Mouse (Mus musculus) adrenal gland, postnatal 25 days (tissue): Measurements from ENCODE around the gene Plxnb2. TPM values are rescaled to one million over a fixed set of nuclear protein-coding genes. Genes with fewer than 3 reads are reported as not detected.

Experiments
- DNase-seq: peaks from one replicate; pipeline ENCODE4 v3.0.0; 2021; ENCODE audit warnings: mixed read lengths
- total RNA-seq: library from RNA; stranded (reverse); gene quantifications from 2 replicates; pipeline ENCODE4 v1.2.3, GENCODE M21; 2021

Gene Plxnb2
- total RNA-seq, 1 experiment from 2014 or later, result 144 TPM

DNA sequence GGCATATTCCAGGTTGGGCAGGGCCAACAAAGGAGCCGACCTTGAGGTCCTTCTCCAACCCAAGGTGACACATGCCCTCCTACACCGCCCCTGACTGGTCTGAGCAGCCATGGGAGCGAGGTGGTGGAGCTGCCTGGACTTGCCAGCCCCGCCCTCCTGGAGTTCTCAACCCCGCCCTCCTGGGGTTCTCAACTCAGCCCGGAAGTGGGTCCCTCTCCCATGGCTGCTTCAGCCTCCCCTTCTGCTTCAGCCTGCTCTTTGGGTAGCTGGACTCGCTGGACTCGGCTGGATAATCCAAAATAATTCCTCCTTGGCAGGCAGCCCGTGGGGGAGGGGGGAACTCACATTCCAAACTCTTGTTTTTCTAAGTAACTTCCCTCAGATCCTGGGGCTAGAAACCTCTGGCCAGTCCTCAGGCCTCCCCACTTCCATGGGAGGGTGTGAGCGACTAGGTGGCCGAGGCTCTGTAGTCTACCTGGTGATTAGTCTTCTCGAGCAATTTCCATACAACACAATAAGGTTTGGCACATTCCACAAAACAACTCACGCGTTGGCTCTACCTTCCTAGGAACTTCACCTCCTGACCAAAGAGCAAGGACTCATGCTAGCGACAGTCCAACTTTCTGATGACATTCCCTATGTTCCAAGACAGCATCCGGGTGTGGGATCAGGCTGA is 1.5 kb downstream of the Plxnb2 start:
- DNase-seq, result peak; percentile 81

DNA sequence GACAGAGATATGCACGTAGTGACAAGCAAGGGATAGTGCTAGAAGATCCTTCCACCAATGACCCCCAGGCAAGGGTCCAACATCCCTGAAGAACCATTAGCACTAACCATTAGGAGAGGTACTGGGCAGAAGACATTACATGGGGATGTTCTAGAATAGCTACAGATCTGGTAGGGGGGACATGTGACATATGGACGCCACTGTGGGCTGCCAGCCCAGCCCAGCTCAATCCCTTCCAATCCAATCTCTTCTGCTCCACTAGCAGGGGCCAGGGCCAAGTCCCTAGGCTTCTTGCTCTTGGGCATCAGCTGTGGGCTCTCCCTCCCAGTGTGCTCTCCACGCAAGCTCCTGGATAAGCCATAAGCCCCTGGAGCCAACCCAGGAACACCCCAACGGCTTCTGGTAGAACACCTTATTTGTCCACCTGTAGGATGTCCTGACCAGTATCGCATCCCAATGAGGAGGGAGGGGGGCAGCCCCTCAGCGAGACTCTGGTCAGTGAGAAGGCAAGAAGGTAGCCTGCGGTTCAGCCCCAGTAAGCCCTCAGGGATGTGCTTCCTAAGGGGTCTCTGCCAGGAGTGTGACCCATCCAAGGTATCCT is 2.2 kb downstream of the Plxnb2 start:
- no peak for DNase-seq

DNA sequence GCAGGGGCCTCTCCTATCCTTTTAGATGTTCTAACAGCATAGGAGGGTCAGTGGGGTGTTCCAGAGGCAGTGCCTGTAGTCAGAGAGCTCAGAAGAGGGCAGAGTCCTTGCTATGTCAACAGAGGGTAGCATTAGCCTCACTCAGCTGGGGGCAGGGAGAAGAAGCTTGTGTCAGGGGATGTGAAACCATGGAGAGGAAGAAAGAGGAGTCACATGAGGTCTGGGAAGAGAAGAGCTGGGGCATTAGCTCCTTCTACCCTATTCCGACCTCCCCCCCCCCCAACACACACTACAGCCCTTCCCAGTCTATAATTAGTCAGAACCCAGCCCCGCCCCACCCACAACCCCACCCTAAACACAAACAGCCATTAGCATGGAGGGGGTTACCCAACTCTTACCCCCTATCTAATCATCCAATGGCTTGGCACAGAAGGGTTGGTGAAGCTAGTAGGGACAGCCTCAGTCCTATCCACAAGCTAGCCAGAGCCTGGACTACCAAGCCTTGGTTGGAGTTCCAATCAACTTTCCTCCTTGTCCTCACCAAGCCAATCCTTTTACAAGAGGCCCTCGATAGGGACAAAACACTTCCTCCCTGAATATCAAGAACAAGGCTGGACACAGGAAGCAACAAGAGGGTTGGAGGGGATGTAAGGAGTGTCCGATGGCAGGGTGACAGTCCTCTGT is 2.9 kb downstream of the Plxnb2 start:
- no peak for DNase-seq

DNA sequence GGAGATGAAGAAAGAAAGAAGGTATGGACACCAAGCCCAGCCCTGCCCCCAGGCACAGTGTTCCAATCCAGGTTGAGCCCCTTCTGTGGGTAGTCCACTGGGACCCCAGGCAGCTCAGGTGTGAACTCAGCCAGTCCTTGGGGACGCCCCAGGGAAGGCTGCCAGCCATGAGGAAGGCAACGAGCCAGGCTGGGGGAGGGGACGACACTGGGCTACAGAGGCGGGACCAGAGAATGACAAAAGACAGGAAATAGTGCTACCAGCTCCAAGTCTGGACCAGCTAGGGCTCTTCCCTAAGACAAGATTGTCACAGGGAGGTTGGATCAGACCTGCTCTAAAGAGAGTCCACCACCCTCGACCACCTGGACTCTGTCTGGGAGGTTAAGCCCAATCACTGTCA is 3.5 kb downstream of the Plxnb2 start:
- peak; percentile 90 for DNase-seq

DNA sequence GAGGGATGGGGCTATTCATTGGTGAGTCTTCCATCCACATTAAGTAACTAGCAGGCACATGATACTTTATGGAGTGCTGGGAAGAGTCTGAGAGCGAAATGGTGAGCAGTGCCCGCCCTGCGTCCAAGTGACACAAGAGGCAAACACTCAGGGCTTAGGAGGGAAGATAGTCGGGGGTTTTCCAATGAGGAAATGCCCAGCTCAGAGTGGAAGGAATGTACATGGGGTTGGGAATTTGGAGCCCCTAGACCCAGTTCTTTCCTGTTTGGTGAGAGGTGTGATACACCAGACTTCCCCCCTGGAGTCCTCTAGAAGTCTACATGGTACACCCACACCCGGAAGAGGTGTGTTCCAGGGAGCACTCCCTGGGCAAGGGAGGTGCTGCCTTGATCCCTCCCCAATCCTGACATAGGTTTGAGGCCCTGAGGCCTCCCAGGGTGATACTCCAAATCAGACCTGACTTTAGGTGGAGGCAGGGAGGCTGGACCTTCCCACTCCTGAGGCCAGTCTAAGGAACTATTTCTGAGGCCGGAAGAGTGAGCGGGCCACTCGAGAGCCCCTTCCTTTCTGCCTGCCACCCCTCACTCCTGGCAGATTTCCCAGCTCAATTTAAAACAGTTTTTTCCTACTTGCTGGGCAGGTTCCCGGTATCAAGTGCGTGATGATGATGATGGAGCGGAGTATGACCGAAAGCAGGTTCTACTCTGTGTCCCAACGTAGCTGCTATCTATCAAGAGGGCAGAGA is 5.0 kb downstream of the Plxnb2 start:
- DNase-seq, result no peak

DNA sequence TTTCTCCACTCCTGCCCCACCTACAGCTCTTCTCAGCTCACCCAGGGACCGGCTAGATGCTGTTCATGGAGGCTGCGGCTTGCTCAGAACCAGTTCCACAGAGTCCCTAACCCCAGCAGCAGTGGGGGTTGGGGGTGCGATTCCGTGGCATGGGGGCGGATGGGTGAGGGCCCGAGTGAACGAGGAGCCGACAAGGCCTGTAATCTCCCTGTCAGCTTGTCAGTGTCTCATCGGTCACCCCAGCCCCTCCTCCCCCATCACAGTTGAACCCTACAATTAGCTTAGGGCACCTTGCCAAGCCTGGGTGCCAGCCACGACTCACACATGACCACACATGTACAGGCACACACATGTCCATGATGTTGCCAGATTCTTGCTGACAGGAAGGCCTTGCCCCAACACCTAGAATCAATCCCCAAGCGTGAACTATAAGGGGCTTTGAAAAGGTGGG is 5.7 kb downstream of the Plxnb2 start:
- no peak for DNase-seq

DNA sequence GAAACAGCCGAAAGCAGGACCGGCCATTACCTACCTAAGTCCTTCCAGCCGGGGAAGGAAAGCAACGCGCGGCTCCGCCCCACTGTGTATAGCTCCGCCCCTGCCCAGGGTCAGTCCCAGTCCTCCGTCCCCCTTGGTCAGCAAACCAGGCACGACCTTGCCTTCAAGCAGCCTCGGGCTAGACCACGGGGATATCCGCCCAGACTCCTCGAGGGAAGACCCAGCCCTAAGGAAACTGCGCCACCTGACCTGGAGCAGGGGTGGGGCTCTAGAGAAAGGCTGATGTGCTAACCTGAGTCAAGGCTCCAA is 6.7 kb downstream of the Plxnb2 start:
- peak; percentile 68 for DNase-seq

DNA sequence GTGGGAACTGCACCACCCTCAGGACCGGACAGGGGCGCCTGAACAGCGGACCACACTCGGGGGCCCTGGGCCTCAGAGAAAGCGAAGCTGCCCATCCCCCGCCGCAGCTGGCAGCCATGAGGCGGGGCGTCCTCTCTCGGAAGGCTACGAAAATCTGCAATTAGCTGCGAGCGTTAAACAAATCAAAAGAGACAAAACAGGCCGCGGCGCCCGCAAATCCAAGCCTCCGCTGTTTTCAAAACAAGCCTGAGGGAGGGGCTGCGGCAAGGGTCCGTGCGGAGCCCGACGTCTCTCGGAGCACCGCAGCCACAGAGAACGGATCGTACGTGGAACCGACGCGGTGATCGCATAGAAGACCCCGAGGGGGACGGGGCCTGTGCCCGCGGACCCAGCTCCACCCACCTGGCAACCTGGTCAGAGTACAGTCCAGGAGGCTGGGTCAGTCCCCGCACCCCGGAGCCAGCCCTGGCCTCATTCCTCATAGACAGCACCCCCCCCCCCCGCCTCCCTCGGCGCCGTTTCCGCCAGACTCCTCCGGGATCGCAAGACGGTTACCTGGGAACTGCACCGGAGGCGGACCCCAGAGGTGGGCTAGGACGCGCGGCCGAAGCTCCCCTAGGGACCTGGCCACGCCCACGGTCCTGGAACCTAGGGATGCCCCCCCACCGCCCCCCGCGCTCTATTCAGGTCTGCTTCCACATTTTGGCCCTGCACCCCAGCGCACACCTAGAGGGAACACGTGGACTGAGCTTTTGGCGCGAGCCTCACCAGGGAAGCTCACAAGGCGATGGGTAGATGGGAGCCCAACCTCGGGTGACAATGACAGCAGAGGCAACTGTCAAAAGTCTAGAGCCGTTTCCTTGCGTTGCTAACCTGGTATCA is 7.3 kb downstream of the Plxnb2 start:
- DNase-seq, result no peak

DNA sequence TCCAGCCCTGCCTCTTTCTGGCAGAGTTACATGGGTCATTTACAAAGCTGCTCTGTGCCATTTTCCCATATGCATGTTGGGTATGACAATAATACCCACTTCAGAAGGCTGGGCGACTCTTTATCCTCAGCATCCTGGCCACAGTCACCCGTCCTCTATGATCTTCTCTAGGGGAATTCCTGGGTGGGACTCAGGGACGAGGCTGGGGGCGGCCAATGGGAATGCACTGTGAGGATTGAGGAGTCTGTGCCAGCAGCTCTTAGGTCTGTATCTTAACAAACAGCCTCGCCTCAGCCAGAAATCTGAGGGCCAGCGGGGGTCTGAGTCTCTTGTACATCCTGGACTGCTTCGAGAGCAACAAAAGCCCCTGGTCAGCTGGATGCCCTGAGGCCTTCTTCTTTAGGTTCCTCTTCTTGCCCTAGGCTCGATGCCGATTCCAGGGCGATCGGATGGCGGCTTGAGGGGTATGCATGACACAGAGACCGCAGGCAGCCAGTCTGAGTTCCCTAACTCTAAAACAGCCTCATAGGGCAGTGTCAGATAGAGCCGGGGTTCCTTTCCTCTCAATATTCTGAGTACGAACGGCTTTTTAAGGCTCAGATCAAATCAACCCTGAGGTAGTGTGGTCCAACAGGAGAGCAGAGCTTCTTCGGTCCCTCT is 8.2 kb downstream of the Plxnb2 start:
- DNase-seq, result no peak

DNA sequence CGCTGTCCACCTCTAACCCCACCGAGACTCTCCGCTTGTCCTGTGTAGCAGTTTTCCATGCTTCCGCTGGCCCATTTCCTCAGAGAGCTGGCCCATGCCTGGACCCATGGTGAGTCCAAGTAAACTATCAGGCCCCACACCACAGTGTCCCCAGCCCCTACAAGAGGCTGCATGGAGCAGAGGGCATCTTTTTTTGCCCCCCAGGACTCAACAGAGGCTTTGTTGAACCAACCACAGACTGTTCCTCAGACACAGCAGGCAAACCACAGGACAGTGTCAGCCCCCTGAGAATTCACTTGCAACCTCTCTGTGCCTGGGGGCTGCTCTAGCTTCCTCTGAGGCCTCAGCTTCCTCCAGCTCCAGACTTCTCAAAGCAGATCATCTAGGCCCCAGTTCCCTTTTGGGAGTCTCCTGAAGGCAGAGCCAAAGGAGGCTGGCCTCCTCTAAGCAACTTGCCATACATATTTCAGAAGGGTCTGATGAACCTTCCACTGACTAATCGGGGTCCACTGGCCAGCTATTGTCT is 9.0 kb downstream of the Plxnb2 start:
- DNase-seq, result no peak

DNA sequence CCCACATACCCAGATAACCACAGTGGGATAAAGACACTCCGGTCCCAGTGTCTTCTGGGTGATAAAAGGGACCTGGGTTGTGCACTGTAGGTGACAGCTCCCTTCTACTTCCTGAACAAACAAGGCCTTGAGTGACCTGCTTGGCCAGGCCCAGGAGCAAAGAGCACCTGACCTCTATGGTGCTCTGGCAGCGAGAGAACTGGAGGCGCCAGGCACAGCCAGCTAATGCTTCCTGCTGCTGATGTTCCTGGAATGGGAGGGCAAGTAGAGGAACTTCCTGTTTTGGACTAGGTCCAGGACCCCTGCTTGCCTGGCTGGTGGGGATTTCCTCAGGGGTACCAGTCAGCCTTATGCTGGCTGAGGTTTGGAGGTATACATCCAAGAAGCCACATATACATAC is 10.5 kb downstream of the Plxnb2 start:
- DNase-seq, result no peak

DNA sequence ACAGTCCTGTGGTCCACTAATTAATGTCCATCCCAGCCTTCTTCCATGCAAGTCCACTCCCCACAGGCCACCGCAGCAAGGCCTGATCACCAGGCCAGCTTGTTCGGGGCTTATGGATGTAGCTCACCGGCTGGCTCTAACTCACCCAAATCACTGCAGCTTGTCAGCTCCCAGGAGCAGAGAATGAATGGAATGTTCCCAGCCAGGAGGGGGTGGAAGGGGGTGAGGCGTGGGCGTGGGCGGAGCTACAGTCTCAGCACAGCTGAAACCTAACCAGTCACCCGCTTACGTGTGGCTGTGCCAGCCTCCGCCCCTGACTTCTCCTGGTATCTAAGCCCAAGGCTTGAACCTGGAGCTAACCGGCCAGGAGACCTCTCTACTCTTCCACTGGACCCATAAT is 11.2 kb downstream of the Plxnb2 start:
- peak; percentile 83 for DNase-seq

DNA sequence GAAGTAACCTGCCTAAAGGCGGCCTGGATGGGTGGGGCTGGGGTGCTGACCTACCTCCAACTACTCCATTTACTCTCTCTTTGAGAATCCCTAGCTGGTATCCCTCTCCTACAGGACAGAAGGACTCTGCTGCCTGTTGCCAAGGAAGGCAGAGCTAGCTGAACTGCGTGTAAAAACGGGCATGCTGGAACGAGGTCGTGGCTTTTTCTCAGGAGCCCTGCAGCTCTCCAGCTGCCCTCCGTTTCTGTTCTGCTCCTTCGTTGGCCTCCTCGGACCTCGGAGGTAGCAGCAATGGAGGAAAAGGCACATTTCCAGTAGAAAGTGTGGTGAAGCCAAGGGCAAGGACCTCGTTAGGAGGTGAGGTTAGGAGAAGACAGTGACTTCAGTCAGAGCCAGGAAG is 11.7 kb downstream of the Plxnb2 start:
- no peak for DNase-seq

DNA sequence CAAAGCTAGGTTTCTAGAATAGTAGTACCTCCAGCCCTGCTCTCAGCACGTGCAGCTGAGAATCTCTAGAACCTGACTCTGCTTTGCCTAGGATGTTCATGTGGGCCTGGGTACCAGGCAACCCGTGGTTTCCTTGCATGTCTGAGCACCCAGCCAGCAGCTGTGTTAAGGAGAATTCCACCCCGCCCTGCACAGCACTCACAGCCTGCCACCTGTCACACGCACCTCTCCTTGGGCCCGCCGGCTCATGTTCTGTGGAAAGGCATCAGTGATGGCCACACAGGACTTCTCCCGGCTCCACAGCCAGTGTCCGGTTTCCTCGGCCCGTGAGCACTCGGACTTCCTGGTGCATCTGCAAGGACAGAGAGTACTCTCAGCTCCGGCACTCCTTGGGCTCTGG is 15.1 kb downstream of the Plxnb2 start:
- DNase-seq, result no peak

DNA sequence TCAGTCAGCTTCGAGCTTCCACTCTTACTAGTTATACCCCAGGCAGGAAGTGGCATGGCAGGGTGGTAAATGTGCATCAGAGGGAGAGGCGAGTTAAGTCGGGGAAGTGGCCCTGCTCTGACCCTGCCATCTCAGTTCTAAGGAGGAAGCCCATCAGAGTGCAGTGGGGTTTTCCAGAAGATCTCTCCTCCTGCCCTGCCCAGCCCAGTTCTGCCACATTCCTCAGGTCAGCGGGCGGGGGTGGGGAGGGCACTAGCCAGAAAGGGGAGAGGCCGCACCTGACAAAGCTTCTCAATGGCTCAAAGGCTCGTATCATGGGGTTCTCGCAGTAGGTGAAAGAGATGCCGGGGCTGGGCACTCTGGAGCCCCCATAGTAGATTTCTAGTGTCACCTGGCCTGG is 19.2 kb downstream of the Plxnb2 start:
- DNase-seq, result no peak

DNA sequence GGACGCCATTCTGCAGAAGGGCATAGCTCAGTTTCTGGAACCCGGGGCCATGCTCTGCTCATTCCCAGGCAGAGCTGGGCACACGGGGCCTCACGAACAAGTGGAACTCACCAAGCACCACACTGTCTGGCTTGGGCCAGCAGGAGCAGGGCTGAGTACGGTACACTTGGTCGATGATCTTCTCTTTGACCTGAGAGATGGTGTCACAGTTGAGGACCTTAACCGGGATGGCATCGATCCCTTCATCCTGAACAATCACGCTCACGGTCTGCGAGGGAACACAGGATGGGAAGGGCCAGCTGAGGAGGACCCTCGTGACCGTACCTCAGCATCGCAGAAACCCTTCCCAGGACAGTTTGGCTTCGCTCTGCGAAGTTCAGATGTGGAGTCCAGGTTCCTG is 22.1 kb downstream of the Plxnb2 start:
- no peak for DNase-seq

DNA sequence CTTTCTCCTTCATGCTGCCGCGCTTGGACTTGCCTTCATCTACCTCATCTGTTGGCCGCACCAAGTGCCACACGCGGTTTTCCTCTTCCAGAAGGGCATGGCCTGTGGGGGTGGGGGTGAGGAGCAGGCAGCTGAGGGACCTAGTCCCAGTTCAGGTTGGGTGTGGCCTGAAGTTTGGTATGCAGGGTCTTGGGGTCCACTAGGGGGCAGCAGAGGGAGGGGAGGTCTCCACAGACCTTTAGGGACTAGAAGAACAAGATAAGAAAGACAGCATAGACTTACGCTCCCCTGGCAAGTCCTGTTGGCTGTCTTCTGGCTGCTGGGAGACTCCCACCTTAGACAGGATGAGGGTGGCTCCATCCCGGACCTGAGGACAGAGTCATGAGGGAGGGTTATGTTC is 22.6 kb downstream of the Plxnb2 start:
- peak; percentile 68 for DNase-seq

DNA sequence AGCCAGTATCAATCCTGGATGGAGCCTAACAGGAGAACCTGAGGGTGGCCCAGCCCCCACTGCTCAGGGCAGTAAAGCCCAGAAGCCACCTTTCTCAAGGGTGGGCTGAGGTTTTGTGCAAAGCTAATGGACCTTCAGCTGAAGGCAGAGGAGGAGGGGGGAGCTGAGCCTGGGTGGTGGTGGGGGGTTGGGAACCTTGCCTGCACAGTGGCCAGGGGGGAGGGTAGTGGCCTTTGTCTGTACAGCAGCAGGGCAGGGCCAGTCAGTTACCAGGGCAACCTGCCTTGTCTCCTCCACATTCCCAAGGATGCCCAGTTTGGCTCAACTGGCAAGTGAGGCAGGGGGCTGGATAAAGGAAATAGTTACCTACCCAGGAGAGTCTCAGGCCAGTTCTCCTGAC is 28.3 kb downstream of the Plxnb2 start:
- no peak for DNase-seq

DNA sequence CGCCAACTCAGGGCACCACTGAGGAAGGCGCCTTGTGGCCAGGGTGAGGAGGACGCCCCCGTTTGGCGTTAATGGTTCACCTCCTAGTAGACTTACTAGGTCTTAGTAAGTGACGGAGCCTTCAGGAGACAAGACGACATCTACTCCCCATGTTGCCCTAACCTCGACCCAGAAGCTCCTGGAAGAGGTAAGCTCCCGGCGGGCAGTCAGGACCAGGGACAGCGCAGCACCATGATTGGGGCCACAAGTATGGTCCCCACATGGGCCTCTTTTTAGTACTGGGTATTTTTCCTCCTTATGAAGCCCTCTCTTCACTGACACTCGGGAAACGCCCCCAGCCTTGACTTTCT is 30.6 kb downstream of the Plxnb2 start:
- DNase-seq, result peak; percentile 56

DNA sequence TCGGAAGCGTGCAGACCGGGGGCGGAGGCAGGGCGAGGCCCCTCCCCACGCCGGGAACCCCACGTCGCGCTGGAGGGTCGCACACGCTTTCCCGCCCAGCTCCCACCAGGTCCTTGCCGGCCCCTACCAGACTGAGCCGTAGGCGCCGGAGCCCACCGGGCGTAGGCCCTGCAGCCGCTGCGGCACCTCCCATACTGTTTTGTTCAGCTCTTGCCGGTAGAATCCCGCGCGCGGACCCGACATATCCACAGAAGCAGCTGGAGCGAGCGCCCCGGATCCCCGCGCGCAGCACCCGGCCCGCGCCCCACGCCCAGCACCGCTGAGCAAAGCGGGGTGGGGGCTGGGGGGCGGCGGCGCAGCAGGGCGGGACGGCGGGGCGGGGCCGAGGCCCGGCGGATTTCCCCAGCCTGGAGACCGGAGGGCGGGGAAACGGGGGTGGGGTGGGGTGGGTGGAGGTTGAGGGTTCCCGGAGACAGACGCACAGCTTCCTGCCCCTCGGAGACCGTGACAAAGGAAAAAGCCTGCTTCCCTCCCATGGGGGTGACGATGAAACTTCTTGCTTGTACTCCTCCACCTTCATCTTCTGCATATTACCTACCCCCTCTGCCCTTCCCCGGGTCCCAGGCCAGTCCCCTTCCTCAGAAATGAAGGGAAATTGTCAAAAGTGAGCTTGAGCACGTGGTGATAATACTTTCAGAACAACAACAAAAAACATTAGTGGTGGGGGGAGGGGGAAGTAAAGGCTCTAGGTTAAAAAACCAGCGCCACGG is 31.1 kb downstream of the Plxnb2 start, which contains the start of gene Mapk11:
Gene Mapk11 (minus strand): TSS at position 358 of the 770 bp plus-strand sequence.
- DNase-seq, result peak; percentile 46
